Mouse (Mus musculus) intestine, embryonic 14.5 days (tissue): Measurements from ENCODE around the gene Rpl3l. TPM values are rescaled to one million over a fixed set of nuclear protein-coding genes. Genes with fewer than 3 reads are reported as not detected.
"Not testable (repeated sequence)": the region's sequence is repeated elsewhere in the genome, so short reads cannot be mapped to it uniquely, and the experiment has no call there.

ENCODE experiments used
- ATAC-seq: fragments of 200-750 bp; cut with Nextera tagmentation; replicated peaks from 2 replicates; pipeline ENCODE4 v1.8.0; 2017; ENCODE audit warnings: low read depth, moderate number of reproducible peaks, moderate TSS enrichment, moderate library complexity; ENCODE audit not compliant: low FRiP score, low TSS enrichment
- DNase-seq: peaks from one replicate; pipeline ENCODE4 v3.0.0-alpha.2; 2018; ENCODE audit warnings: low spot score
- H3K27ac ChIP-seq: fragments of 300-500 bp; sonication (generic); 2 replicates; pipeline ENCODE4 v1.5.1; 2014; ENCODE audit warnings: low read depth, mild to moderate bottlenecking, control low read depth
- H3K27me3 ChIP-seq: fragments of 300-500 bp; sonication (generic); replicated peaks from 2 replicates; pipeline ENCODE4 v1.6.1; 2014; ENCODE audit warnings: low read length, control low read depth; ENCODE audit not compliant: control insufficient read depth, insufficient read depth
- H3K36me3 ChIP-seq: fragments of 300-500 bp; sonication (generic); 2 replicates; pipeline ENCODE4 v1.6.1; 2014; ENCODE audit warnings: low read length, control low read depth; ENCODE audit not compliant: control insufficient read depth, insufficient read depth
- H3K4me1 ChIP-seq: fragments of 300-500 bp; sonication (generic); replicated peaks from 2 replicates; pipeline ENCODE4 v1.6.1; 2014; ENCODE audit warnings: low read length, control low read depth, mixed read lengths; ENCODE audit not compliant: control insufficient read depth, insufficient read depth
- H3K4me2 ChIP-seq: fragments of 300-500 bp; sonication (generic); 2 replicates; pipeline ENCODE4 v1.6.1; 2014; ENCODE audit warnings: low read length
- H3K4me3 ChIP-seq: fragments of 300-500 bp; sonication (generic); 2 replicates; pipeline ENCODE4 v1.5.1; 2014; ENCODE audit warnings: low read depth, low read length, control low read depth, mixed read lengths
- H3K9ac ChIP-seq: fragments of 300-500 bp; sonication (generic); 2 replicates; pipeline ENCODE4 v1.6.1; 2014; ENCODE audit warnings: mild to moderate bottlenecking, low read length
- H3K9me3 ChIP-seq: fragments of 300-500 bp; sonication (generic); 2 replicates; pipeline ENCODE4 v1.6.1; 2016; ENCODE audit warnings: low read length, control low read depth; ENCODE audit not compliant: control insufficient read depth
- WGBS: fragments of 180-500 bp; shearing (Covaris S2); extraction: QIAGEN DNeasy Blood & Tissue Kit; methylation state at CpG from one replicate; pipeline ENCODE4 v1.1.7; 2014; 5-methylcytosine and 5-hydroxymethylcytosine counted together
- polyA plus RNA-seq: library from polyadenylated mRNA; unstranded; fragments of >200 nt; fragmentation: Nextera tagmentation; extraction: Ambion mirVana; gene quantifications from 2 replicates; pipeline ENCODE4 v1.2.1, GENCODE M21; 2014

The Rpl3l gene
- polyA plus RNA-seq, 1 experiment from 2014 or later = not detected

DNA sequence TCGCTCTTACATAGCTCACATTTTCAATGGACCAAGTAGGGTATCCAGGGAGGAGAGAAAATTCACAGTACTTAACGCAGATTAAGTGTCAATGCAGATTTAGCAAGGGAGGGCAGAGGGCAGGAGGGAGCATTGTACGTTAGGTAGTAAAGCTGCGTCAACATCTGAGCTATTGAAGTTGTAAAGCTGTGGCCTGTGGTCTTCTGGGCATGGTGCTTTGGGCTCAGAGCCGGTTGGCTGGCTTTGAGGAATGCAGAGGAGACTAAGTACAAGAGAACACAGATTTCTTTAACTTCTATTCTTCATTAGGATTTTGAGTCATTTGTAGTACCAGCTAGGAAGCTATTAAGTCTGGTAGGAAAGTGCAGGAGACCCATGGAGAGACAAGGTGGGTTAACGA lies 12.1 kb upstream of the Rpl3l start:
- no peaks in the 10 kb centered on the region for H3K27me3 ChIP-seq
- H3K4me2 ChIP-seq = no peak overlapping the region
- H3K4me1 ChIP-seq = no peaks in the 10 kb centered on the region; the same call in 1 of the 2 replicates
- no peak overlapping the region for H3K4me3 ChIP-seq
- WGBS = 74% methylated on average over 6 of the region's 6 CpGs
- ATAC-seq (no peak), DNase-seq (no peak)
- H3K27ac ChIP-seq = no peak overlapping the region
- H3K9ac ChIP-seq = no peak overlapping the region
- no peaks in the 10 kb centered on the region for H3K9me3 ChIP-seq
- H3K36me3 ChIP-seq = peaks cover 17% of the 10 kb centered on the region

GRCm38 (mm10) chr17:24716166-24716682 lies 11.4 kb upstream of the Rpl3l start:
- WGBS = 95% methylated on average over 15 of the region's 15 CpGs
- no peak overlapping the region for H3K9ac ChIP-seq
- H3K27ac ChIP-seq = no peak overlapping the region
- H3K9me3 ChIP-seq = no peaks in the 10 kb centered on the region
- DNase-seq = no peak
- no peak for ATAC-seq
- H3K4me2 ChIP-seq = no peak overlapping the region
- H3K4me3 ChIP-seq = no peak overlapping the region
- peaks cover 2% of the 10 kb centered on the region; the same call in 1 of the 2 replicates for H3K4me1 ChIP-seq
- H3K27me3 ChIP-seq = no peaks in the 10 kb centered on the region
- peaks cover 21% of the 10 kb centered on the region for H3K36me3 ChIP-seq

GRCm38 (mm10) chr17:24717943-24718342 lies 9.7 kb upstream of the Rpl3l start, which contains the start of the genes Rnf151 and Rps2:
TSS of gene Rnf151 (minus strand) at chr17:24718063.
TSS of gene Rps2 (plus strand) at chr17:24718116.
- ATAC-seq (no peak), DNase-seq (no peak)
- Histone ChIP-seq H3K27me3 (no peaks in the 10 kb centered on the region), H3K36me3 (peaks cover 35% of the 10 kb centered on the region), H3K4me3 (peak within 1 kb of the TSS; percentile 92), H3K9ac (no peak within 1 kb of the TSS), H3K9me3 (no peaks in the 10 kb centered on the region), H3K27ac (no peak within 1 kb of the TSS), H3K4me1 (peaks cover 18% of the 10 kb centered on the region), H3K4me2 (peak within 1 kb of the TSS; percentile 67)
- WGBS = 77% methylated on average over 4 of the region's 4 CpGs

- H3K27ac ChIP-seq, H3K27me3 ChIP-seq, DNase-seq, ATAC-seq, H3K9me3 ChIP-seq: not testable (repeated sequence)
- peaks cover 35% of the 10 kb centered on the region for H3K36me3 ChIP-seq
- H3K4me3 ChIP-seq = peak overlapping the region; percentile 92
- WGBS = 66% methylated on average over 5 of the region's 5 CpGs
- peaks cover 23% of the 10 kb centered on the region for H3K4me1 ChIP-seq
- peak overlapping the region; percentile 67 for H3K4me2 ChIP-seq
- peak overlapping the region; percentile 94 for H3K9ac ChIP-seq
These were observed 8.7 kb upstream of the Rpl3l start for GRCm38 (mm10) chr17:24718938-24719337.

DNA sequence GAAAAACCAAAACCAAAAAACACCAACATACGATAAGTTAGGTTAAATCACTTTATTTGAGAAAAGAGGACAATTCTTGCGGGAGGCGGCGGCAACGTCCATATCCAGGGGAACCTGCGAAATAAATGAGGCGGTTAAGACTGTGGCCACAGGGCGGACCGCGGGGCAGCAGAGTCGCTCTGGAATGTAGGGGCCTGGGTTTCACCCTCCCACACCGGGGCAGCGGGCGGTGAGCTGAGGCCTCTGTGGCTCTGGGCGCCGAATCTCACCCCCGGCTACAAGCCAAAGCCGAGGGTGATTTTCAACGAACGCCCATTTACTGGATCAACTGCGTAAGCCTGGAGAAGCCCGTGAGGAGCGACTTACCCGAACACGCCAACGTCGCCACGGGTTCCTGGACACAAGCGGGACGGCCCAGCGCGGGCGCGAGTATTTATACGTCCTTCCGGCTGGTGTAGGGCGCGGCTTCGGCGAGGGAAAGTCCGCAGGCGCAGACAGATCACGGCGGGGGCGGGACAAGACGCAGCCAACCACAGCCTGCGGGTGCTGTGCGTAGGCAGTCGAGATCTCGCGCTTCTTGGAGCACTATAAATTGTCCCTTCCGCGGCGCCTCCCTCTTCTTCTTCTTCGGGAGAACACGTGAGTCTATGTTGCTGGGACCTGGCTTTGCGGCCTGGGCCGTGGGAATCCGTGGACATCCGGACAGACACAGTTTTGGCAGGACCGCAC lies 8.0 kb upstream of the Rpl3l start:
- ATAC-seq = peak; percentile 97
- Histone ChIP-seq H3K4me2 (peak overlapping the region; percentile 67), H3K27ac (peak overlapping the region; percentile 83), H3K27me3 (no peaks in the 10 kb centered on the region), H3K36me3 (peaks cover 35% of the 10 kb centered on the region), H3K4me1 (peaks cover 23% of the 10 kb centered on the region), H3K9me3 (no peaks in the 10 kb centered on the region), H3K4me3 (peak overlapping the region; percentile 92), H3K9ac (peak overlapping the region; percentile 94)
- under 1% methylated on average over 61 of the region's 61 CpGs for WGBS
- peak; percentile 98 for DNase-seq

- H3K27ac ChIP-seq, H3K27me3 ChIP-seq, H3K9me3 ChIP-seq, ATAC-seq, DNase-seq: not testable (repeated sequence)
- Histone ChIP-seq H3K4me2 (peak overlapping the region; percentile 67), H3K4me1 (peaks cover 23% of the 10 kb centered on the region), H3K4me3 (peak overlapping the region; percentile 92), H3K36me3 (peaks cover 35% of the 10 kb centered on the region), H3K9ac (peak overlapping the region; percentile 94)
- 0% methylated on average over 10 of the region's 11 CpGs for WGBS
These were observed 7.0 kb upstream of the Rpl3l start for GRCm38 (mm10) chr17:24720616-24721015.

GRCm38 (mm10) chr17:24721383-24721955 lies 6.2 kb upstream of the Rpl3l start:
- Histone ChIP-seq H3K4me1 (peaks cover 23% of the 10 kb centered on the region), H3K9ac (peak overlapping the region; percentile 94), H3K36me3 (peaks cover 28% of the 10 kb centered on the region), H3K4me2 (peak overlapping the region; percentile 67), H3K4me3 (peak overlapping the region; percentile 92)
- not testable (repeated sequence) for H3K27me3 ChIP-seq, DNase-seq, H3K27ac ChIP-seq, H3K9me3 ChIP-seq, ATAC-seq
- 56% methylated on average over 7 of the region's 7 CpGs for WGBS

GRCm38 (mm10) chr17:24722220-24722924 lies 5.2 kb upstream of the Rpl3l start:
- no peak for DNase-seq
- Histone ChIP-seq H3K4me2 (peak overlapping the region; percentile 67), H3K9ac (peak overlapping the region; percentile 72; the same call in 1 of the 2 replicates), H3K36me3 (peaks cover 21% of the 10 kb centered on the region), H3K9me3 (no peaks in the 10 kb centered on the region), H3K27ac (no peak overlapping the region), H3K4me3 (0 out of 2 replicates have a peak overlapping the region, but pooled peaks have one; percentile 70), H3K27me3 (no peaks in the 10 kb centered on the region), H3K4me1 (peaks cover 23% of the 10 kb centered on the region)
- WGBS = 36% methylated on average over 13 of the region's 13 CpGs
- no peak for ATAC-seq
